Mouse (Mus musculus) heart, postnatal 14 days (tissue): ENCODE measurements around the gene Slc6a18. TPM values are rescaled to one million over a fixed set of nuclear protein-coding genes. Genes with fewer than 3 reads are reported as not detected.
"Not testable (repeated sequence)": the region's sequence is repeated elsewhere in the genome, so short reads cannot be mapped to it uniquely, and the experiment has no call there.

Experiments used
- DNase-seq, 2 experiments: peaks; one replicate each; pipeline ENCODE4 v3.0.0; 2021 to 2022
- intact Hi-C: fragments of 180-260 bp; cut with DNase I; formaldehyde crosslinking; loops from one replicate; pipeline ENCODE4 v1.15.1; 2025
- long read RNA-seq, 2 experiments: library from polyadenylated mRNA; stranded (forward); transcript quantifications; one replicate each; pipeline ENCODE4 v2.0.0; 2021
- total RNA-seq, 2 experiments: library from RNA; stranded (reverse); gene quantifications; 2 replicates each; pipeline ENCODE4 v1.2.3; 2021

The Slc6a18 gene
- total RNA-seq = not detected
- long read RNA-seq, experiment 1 = 0 reads
- long read RNA-seq, experiment 2 = 0 reads

GRCm38 (mm10) chr13:73677853-73678252 is at the start of gene Slc6a18:
Gene Slc6a18, minus strand, starts transcription at chr13:73678023.
- DNase-seq = no peak
- intact Hi-C loops = no loop called here

GRCm38 (mm10) chr13:73725315-73725714 is 47.5 kb upstream of the Slc6a18 start:
- intact Hi-C loops = loop anchor here (10.0 kb wide), 1 partner anchor 579 kb away; no protein-coding TSS in a partner anchor
- no peak for DNase-seq

GRCm38 (mm10) chr13:73723081-73723668 is 45.4 kb upstream of the Slc6a18 start:
- intact Hi-C loops = loop anchor here (10.0 kb wide), 1 partner anchor 582 kb away; no protein-coding TSS in a partner anchor
- DNase-seq = peak; percentile 49 to 67

- intact Hi-C loops = loop anchor here (10.0 kb wide), 1 partner anchor 585 kb away; no protein-coding TSS in a partner anchor
- DNase-seq = no peak
These were observed 42.4 kb upstream of the Slc6a18 start for GRCm38 (mm10) chr13:73720241-73720640.

- intact Hi-C loops = loop anchor here (1.0 to 10.0 kb wide), 2 partner anchors 104 to 293 kb away; no protein-coding TSS in a partner anchor
- DNase-seq = peak; percentile 82 to 91
These were observed 40.4 kb upstream of the Slc6a18 start for GRCm38 (mm10) chr13:73718225-73718624.

GRCm38 (mm10) chr13:73714020-73714419 is 36.2 kb upstream of the Slc6a18 start:
- DNase-seq = no peak
- intact Hi-C loops = loop anchor here (5.0 to 10.0 kb wide), 3 partner anchors 67 to 289 kb away; no protein-coding TSS in a partner anchor

GRCm38 (mm10) chr13:73713204-73713603 is 35.4 kb upstream of the Slc6a18 start:
- intact Hi-C loops = loop anchor here (5.0 to 10.0 kb wide), 3 partner anchors 66 to 288 kb away; no protein-coding TSS in a partner anchor

GRCm38 (mm10) chr13:73712228-73712627 is 34.4 kb upstream of the Slc6a18 start:
- no peak for DNase-seq
- intact Hi-C loops = loop anchor here (5.0 to 10.0 kb wide), 3 partner anchors 65 to 287 kb away; no protein-coding TSS in a partner anchor

More at GRCm38 (mm10) chr13:73713204-73713603, 35.4 kb upstream of the Slc6a18 start:
- no peak for DNase-seq

GRCm38 (mm10) chr13:73711803-73712202 is 34.0 kb upstream of the Slc6a18 start:
- DNase-seq = no peak
- intact Hi-C loops = loop anchor here (5.0 to 10.0 kb wide), 3 partner anchors 65 to 287 kb away; no protein-coding TSS in a partner anchor

- no peak for DNase-seq
- intact Hi-C loops = loop anchor here (5.0 to 10.0 kb wide), 3 partner anchors 64 to 286 kb away; no protein-coding TSS in a partner anchor
These were observed 33.4 kb upstream of the Slc6a18 start for GRCm38 (mm10) chr13:73711221-73711620.

- no peak for DNase-seq
- intact Hi-C loops = no loop called here
These were observed 31.7 kb upstream of the Slc6a18 start for GRCm38 (mm10) chr13:73709491-73709890.

GRCm38 (mm10) chr13:73704694-73705325 is 27.0 kb upstream of the Slc6a18 start, which contains the start of gene Slc6a19:
Gene Slc6a19, minus strand, starts transcription at chr13:73704865.
- no peak for DNase-seq
- intact Hi-C loops = no loop called here

- DNase-seq, intact Hi-C loops: not testable (repeated sequence)
These were observed 25.7 kb upstream of the Slc6a18 start for GRCm38 (mm10) chr13:73703486-73703885.

- intact Hi-C loops = no loop called here
- no peak for DNase-seq
These were observed 25.0 kb upstream of the Slc6a18 start for GRCm38 (mm10) chr13:73702776-73703175.

GRCm38 (mm10) chr13:73701161-73701883 is 23.5 kb upstream of the Slc6a18 start:
- intact Hi-C loops = no loop called here
- no peak for DNase-seq

- intact Hi-C loops = no loop called here
- no peak for DNase-seq
These were observed 22.7 kb upstream of the Slc6a18 start for GRCm38 (mm10) chr13:73700554-73700953.

GRCm38 (mm10) chr13:73699714-73700113 is 21.9 kb upstream of the Slc6a18 start:
- no peak for DNase-seq
- intact Hi-C loops = no loop called here

GRCm38 (mm10) chr13:73696529-73696928 is 18.7 kb upstream of the Slc6a18 start:
- intact Hi-C loops = no loop called here
- no peak for DNase-seq

- intact Hi-C loops = no loop called here
- no peak for DNase-seq
These were observed 17.1 kb upstream of the Slc6a18 start for GRCm38 (mm10) chr13:73694972-73695371.

GRCm38 (mm10) chr13:73693333-73693732 is 15.5 kb upstream of the Slc6a18 start:
- intact Hi-C loops = loop anchor here (2.0 kb wide), 1 partner anchor 47 kb away; no protein-coding TSS in a partner anchor
- DNase-seq = no peak
